Mouse (Mus musculus) urinary bladder, postnatal 36 days (tissue): Measurements from ENCODE around the gene Agtpbp1.
A peak's percentile ranks its signal among the peaks of the same experiment; 100 is the strongest.

ENCODE experiments used
- DNase-seq, 2 experiments: peaks; one replicate each; pipeline ENCODE4 v3.0.0; 2022; ENCODE audit warnings: low spot score in 2 of 2, mixed read lengths in 1 of 2

Agtpbp1 gene

DNA sequence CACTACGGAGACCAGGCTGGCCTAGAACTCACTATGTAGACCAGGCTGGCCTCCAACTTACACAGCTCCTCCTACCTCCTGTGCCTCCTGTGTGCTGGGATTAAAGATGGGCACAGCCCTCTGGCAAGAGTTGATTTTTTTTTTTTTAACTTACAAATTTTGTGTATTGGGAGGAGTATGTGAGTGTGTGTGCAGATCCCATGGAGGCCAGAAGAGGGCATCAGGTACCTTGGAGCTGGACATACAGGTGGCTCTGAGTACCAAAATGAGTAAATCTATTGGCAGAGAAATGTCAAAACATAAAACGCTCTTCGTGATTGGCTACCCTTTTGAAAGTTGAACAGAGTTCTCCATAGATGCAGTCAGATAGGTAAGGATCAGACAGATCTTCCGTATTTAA, 4.1 kb downstream of the Agtpbp1 start:
- DNase-seq = no peak

GRCm38 (mm10) chr13:59572549-59572948, 12.5 kb downstream of the Agtpbp1 start:
- DNase-seq = peak; percentile 10 to 18

- no peak for DNase-seq
Measured at GRCm38 (mm10) chr13:59571107-59571506, 13.9 kb downstream of the Agtpbp1 start.

GRCm38 (mm10) chr13:59565945-59566520, 19.0 kb downstream of the Agtpbp1 start:
- no peak for DNase-seq

DNA sequence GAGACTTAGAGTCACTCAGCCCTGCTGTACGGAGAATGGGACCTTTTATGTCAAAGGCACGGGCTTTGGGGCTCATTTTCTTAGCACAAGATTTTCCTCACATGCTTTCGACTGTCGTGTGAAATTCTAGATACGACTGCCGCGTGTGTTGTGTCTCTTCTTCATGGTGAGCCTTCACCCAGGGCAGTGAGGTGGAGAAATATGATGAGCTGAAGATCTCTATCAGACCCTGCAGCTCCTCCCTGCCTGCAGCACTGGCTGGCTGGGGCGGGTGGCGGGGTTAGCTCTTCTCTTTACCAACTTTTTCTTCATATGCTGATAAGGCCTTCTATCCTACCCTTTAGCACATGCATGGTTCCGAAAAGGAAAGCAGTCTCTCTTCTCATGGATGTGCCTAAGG, 20.1 kb downstream of the Agtpbp1 start:
- no peak for DNase-seq

- no peak for DNase-seq
Measured at GRCm38 (mm10) chr13:59564505-59564904, 20.5 kb downstream of the Agtpbp1 start.

DNA sequence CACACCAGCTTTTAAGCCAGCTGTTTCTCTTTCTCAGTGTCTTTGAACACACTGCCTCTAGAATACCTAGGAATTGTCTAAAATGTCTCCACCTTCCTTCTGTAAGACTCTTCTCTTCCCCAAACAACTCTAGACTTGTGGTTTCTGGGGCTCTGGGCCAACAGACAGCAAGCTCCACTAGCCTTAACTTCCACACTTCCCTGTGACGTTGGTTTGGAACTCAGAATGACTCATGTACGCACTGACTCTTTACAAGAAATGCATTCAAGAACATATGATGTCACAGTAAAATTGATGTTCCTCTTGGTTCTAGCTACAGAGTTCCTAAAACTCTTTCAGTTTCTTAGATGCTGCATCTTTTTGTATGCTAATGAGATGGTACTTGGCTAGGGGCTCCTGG, 22.6 kb downstream of the Agtpbp1 start:
- DNase-seq = no peak

DNA sequence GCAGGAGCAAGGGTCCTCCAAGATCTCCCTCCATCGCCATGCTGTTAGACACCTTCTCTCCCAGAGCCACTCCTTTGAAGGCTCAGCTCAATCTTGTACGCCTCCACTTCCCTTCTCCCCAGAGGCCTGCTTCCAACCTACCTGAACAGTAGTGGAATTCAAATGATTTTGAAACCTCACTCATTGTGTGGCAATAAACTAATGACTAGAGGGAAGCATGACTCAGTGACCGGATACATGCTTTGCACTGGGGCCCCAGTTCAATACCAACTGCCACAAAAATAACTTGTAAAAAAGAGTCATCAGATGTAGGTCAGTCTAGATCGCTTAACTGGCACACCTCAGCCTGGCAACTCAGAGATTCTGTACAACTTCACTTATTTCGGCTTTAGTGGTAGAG, 26.3 kb downstream of the Agtpbp1 start:
- no peak for DNase-seq

GRCm38 (mm10) chr13:59557185-59557985, 27.6 kb downstream of the Agtpbp1 start:
- DNase-seq = peak; percentile 66 to 86

DNA sequence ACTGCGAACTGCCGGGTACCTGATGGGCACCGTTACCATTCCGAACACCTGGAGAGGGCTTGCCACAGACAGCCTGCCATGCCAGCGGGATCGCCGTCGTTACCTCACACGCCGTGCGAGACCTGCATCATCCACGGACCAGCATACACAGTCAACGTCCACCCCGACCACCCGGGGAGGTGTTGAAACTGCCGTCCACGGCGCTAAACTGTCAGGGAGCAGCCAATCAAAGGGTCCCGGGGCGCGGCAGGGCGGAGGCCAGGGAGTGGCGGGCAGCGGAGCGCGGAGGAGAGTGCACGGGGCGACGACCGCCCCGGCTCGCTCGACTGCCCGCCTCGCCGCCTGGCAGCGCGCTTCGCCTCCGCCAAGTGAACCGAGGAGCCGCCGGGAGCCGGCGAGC, 28.4 kb downstream of the Agtpbp1 start:
- peak; percentile 30 to 41 for DNase-seq

DNA sequence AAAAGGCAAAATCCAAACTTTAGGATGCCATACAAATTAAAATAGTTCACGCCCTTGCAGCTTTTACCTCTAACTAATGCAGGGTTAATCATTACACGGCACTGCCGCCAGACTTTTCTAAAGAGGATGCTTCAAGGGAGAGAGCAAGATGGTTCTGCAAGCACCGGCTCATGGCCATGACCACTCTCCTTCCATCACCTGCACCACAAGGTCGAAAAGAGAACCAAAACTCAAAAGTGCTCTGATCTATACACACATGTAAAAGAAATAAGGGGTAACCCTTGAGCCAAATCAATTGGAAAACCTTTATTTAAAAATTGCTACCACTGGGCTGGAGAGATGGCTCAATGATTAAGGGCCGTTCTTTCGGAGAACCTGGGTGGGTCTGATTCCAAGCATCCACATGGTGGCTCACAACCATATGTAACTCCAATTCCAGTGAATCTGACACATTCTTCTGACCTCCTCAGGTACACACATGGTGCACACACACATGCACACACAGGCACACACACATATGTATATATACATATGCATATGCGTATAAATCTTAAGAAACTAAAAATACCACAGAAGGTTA, 29.3 kb downstream of the Agtpbp1 start:
- DNase-seq = no peak

DNA sequence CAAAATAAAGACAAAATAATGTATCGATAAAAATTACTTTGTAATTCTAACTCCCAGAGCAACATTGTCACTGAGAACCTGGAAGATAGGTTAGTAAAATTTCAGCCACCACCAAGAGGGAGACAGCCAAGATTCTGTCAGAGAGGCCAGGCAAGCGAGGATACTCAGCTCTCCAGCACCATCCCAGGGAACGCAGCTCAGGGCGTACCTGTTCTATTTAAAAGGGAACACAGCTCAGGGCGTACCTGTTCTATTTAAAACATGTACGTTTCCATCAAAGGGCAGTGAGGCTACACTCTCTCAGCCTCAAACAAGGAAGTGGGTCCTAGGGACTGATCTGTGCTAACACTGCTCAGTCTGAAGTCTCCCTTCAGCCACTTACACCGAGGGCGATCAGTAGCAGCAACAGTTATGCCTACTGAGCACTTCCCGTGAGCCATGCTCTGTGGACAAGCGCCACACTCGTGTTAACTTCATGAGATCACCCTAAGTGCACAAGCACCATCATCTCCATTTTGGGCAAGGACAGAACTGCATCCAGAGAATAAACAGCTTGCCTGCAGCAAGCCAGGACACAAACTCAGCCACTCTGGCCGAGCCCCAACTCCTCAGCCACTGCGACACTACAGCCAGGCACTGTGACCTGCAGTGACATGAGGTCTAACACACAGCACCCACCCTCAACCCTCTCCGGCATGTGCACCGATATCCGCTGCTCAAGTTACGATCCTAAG, 30.1 kb downstream of the Agtpbp1 start:
- no peak for DNase-seq

DNA sequence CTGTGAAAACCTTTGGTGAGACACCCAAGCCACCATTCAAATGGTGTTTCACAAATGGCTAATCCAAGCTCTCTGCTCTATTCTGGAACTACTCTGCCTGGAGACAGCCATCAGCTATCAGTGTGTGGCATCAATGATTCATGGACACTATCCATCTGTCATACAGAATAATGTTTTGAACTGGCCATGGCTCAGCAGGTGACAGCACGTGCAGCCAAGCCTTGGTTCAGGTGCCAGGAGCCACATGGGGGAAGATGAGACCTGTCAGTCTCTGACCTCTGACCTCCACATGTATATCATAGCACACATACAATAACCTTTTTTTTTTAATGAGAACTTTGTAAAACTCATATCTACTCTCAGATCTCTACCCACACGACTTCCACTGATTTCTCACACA, 32.3 kb downstream of the Agtpbp1 start:
- DNase-seq = no peak

DNA sequence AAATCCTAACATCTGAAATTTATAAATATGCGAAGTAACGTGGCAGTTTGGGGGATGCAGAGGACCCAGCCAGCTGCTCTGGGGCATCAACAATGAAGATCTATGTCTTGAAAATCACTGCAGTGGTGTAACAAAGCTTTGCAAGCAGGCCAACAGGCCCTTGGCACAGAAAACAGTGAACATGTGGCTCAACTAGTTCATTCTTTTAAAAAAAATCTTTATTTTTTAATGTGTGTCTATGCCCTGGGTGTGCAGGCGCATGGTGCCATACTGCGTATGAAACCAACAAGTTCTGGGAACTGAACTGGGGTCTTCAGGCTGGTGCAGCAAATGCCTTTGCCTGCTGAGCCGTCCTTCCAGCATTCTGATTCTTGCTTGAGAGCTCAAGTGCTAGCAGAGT, 32.7 kb downstream of the Agtpbp1 start:
- no peak for DNase-seq

- no peak for DNase-seq
Measured at GRCm38 (mm10) chr13:59549318-59549798, 35.7 kb downstream of the Agtpbp1 start.

GRCm38 (mm10) chr13:59547716-59548115, 37.3 kb downstream of the Agtpbp1 start:
- DNase-seq = no peak

DNA sequence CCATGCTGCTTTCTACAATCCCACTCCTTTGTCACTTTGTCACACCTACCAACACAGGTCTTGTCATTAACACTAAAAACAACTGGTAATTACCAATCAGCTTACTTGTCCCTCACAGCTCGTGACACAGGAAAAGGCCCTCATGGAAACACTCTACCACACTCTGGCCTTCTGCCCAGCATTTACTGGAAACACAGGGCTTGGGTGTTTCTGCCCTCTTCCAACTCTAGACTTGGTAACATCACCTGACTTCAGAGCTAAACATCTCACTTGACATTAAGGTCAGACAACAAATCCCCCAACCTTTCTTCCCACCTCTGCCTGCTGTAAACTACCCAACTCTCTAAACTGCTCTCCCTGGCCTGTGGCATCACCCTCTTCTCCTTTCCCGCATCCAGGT, 37.9 kb downstream of the Agtpbp1 start:
- no peak for DNase-seq

DNA sequence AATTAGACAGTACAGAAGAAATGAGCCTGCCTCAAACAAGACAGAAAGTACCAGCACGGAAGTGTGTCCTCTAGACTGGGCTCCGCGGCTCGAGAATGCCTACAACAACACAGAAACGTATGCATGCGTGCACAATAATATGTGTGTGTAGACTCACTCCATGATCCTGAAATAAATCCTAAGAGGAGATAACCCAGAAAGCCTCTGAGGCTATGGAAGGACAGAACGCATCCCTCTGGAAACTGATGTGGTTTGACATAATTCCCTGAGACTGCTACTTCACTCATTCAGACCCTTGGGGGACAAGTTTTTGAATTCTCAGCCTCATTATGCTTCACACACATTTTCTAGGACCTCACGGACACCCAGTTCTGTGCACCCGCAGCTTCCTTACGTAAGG, 42.6 kb downstream of the Agtpbp1 start:
- no peak for DNase-seq

DNA sequence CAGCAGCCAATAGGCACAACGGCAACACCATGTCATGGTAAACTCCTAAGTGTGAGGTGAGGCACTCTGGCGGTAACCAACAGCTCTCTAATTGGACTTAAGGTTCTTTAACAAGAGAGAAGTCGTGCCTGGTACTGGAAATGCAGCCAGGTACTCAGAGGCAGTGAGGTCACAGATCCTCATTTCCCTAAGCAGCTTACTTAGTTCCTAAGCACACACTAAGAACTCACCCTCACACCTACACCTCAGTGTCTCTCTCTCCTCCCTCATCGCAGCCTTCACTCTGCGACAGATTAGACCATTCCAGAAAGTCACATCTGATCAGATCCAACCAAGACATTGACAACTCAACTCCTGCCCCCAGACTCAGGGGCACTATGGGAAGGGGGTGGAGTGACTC, 45.0 kb downstream of the Agtpbp1 start:
- DNase-seq = no peak

GRCm38 (mm10) chr13:59538661-59539060, 46.4 kb downstream of the Agtpbp1 start:
- DNase-seq = no peak

GRCm38 (mm10) chr13:59536631-59537030, 48.4 kb downstream of the Agtpbp1 start:
- DNase-seq = no peak

DNA sequence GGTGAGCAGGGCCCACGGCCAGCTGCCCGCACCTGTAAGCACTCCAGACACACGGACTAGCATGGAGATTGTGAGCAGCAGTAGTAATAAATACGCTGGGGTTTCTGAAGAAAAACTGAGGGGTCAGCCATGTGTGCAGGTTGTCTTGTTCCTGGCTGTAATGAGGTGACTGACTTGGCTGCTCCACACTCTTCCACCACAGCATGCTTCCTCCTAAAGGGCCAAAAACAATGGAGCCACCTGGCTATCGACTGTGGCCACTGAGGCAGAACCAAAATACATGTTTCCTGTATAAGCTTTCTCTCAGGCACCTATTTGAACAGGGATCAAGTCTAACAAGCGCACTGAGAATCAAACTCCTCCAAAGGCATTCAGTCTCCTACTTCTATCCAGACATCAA, 49.3 kb downstream of the Agtpbp1 start:
- no peak for DNase-seq
